Mouse (Mus musculus): Measurements from ENCODE around the gene Abr. TPM values are rescaled to one million over a fixed set of nuclear protein-coding genes. Genes with fewer than 3 reads are reported as not detected.

Gene Abr
- total and polyA plus RNA-seq, 3 experiments, result 3.8 to 8.8 TPM; not detected in 1

- H3K4me3 ChIP-seq (ENCODE audit: control insufficient read depth in 1 of 2, insufficient read depth in 1 of 2, low read depth in 2 of 2, low read length in 2 of 2), result no peak overlapping the region
- H3K36me3 ChIP-seq (ENCODE audit: control insufficient read depth in 1 of 2, insufficient read depth in 2 of 2, low read length in 2 of 2), result no peaks in the 10 kb centered on the region
- no peak for TF ChIP-seq UBTF (IDR thresholded peaks at IDR 0.05; ENCODE audit: borderline replicate concordance, insufficient read depth, low read depth, low read length)
- TF ChIP-seq GABPA (IDR thresholded peaks at IDR 0.05; ENCODE audit: low read depth, low read length), result no peak
- TF ChIP-seq GATA1 (IDR thresholded peaks at IDR 0.05; ENCODE audit: low read depth, low read length), result no peak
- no peak for TF ChIP-seq USF1 (IDR thresholded peaks at IDR 0.05; ENCODE audit: low read depth, low read length)
- TF ChIP-seq POLR2AphosphoS2 (IDR thresholded peaks at IDR 0.05; ENCODE audit: low read length), result no peak
- no peak for TF ChIP-seq ETS1 (IDR thresholded peaks at IDR 0.05; ENCODE audit: low read depth, low read length)
- TF ChIP-seq MAX (IDR thresholded peaks at IDR 0.05; ENCODE audit: low read length), result no peak
- TF ChIP-seq MAZ (IDR thresholded peaks at IDR 0.05; ENCODE audit: low read depth, low read length), result no peak
- TF ChIP-seq ZC3H11A (IDR thresholded peaks at IDR 0.05; ENCODE audit: low read depth, low read length), result no peak
- no peak for TF ChIP-seq MAFK (IDR thresholded peaks at IDR 0.05; ENCODE audit: borderline replicate concordance, low read depth, low read length)
- TF ChIP-seq ELF1 (IDR thresholded peaks at IDR 0.05; ENCODE audit: low read depth, low read length), result no peak
- no peak for TF ChIP-seq ZKSCAN1 (IDR thresholded peaks at IDR 0.05; ENCODE audit: low read depth, low read length)
- TF ChIP-seq NELFE (IDR thresholded peaks at IDR 0.05; ENCODE audit: low read depth, low read length), result no peak
- TF ChIP-seq BHLHE40 (IDR thresholded peaks at IDR 0.05; ENCODE audit: borderline replicate concordance, low read depth, low read length), result no peak
- TF ChIP-seq SIN3A (IDR thresholded peaks at IDR 0.05; ENCODE audit: low read length), result no peak
- TF ChIP-seq USF2 (IDR thresholded peaks at IDR 0.05; ENCODE audit: borderline replicate concordance in 1 of 2, insufficient read depth in 1 of 2, low read depth in 1 of 2, low read length in 2 of 2), result no peak
- no peak for TF ChIP-seq CHD1 (IDR thresholded peaks at IDR 0.05; ENCODE audit: low read depth, low read length)
- TF ChIP-seq RCOR1 (IDR thresholded peaks at IDR 0.05; ENCODE audit: low read depth, low read length), result no peak
- no peak for TF ChIP-seq TAL1 (IDR thresholded peaks at IDR 0.05; ENCODE audit: low read length)
- no peak for TF ChIP-seq NRF1 (IDR thresholded peaks at IDR 0.05; ENCODE audit: insufficient read depth, low read depth, low read length, poor library complexity, severe bottlenecking)
These were observed 192.0 kb downstream of the Abr start for GRCm38 (mm10) chr11:76429966-76430631.

DNA sequence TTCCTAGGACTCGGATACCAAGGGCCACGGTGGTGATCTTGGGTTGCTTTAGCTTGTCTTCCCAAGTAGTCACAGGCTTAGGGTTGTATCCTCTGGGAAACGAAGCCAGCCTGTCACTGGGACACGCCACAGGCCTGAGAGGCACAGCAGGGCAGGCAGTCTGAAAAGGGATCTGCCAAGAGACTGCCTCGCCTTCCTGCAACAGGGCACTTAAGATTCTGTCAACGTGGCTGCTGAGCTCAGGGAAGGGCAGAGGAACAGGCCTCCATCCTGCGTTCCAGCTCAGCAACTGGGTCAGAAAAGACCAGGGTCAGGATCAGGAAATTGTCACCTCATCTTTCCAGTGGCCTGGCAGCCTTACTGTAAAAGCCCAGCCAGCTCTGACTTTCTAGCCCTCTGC is 192.6 kb downstream of the Abr start:
- Histone ChIP-seq H3K4me1 (ENCODE audit: control insufficient read depth in 1 of 2, insufficient read depth in 2 of 2, low read length in 2 of 2) (no peaks in the 10 kb centered on the region), H3K27me3 (ENCODE audit: control insufficient read depth in 1 of 2, insufficient read depth in 2 of 2, low read length in 2 of 2) (no peaks in the 10 kb centered on the region), H3K27ac (ENCODE audit: control insufficient read depth, low read depth, low read length) (no peak overlapping the region), H3K36me3 (ENCODE audit: control insufficient read depth in 1 of 2, insufficient read depth in 2 of 2, low read length in 2 of 2) (no peaks in the 10 kb centered on the region), H3K79me2 (ENCODE audit: control insufficient read depth, insufficient read depth, low read length, poor library complexity) (no peaks in the 10 kb centered on the region), H3K4me3 (ENCODE audit: control insufficient read depth in 1 of 2, insufficient read depth in 1 of 2, low read depth in 2 of 2, low read length in 2 of 2) (no peak overlapping the region), H3K9me3 (replicated peaks; ENCODE audit: insufficient read depth, low read length) (no peaks in the 10 kb centered on the region), H3K9ac (ENCODE audit: control insufficient read depth, low read depth, low read length, poor library complexity, severe bottlenecking) (no peak overlapping the region)
- TF ChIP-seq HCFC1 (IDR thresholded peaks at IDR 0.05; ENCODE audit: low read depth, low read length), result no peak
- no peak for TF ChIP-seq MYB (IDR thresholded peaks at IDR 0.05; ENCODE audit: low read depth, low read length)
- TF ChIP-seq MAX (IDR thresholded peaks at IDR 0.05; ENCODE audit: low read length), result no peak
- TF ChIP-seq ZKSCAN1 (IDR thresholded peaks at IDR 0.05; ENCODE audit: low read depth, low read length), result no peak
- no peak for TF ChIP-seq JUND (IDR thresholded peaks at IDR 0.05; ENCODE audit: low read depth, low read length)
- no peak for TF ChIP-seq MAFK (IDR thresholded peaks at IDR 0.05; ENCODE audit: borderline replicate concordance, low read depth, low read length)
- TF ChIP-seq GATA1 (IDR thresholded peaks at IDR 0.05; ENCODE audit: low read depth, low read length), result no peak
- TF ChIP-seq EP300 (IDR thresholded peaks at IDR 0.05; ENCODE audit: low read depth in 1 of 2, low read length in 2 of 2), result no peak
- no peak for DNase-seq (ENCODE audit: low read depth, low spot score)

More at GRCm38 (mm10) chr11:76429966-76430631, 192.0 kb downstream of the Abr start:
- no peak overlapping the region for H3K27ac ChIP-seq (ENCODE audit: control insufficient read depth, low read depth, low read length)
- H3K9ac ChIP-seq (ENCODE audit: control insufficient read depth, low read depth, low read length, poor library complexity, severe bottlenecking), result no peak overlapping the region
- no peaks in the 10 kb centered on the region for H3K79me2 ChIP-seq (ENCODE audit: control insufficient read depth, insufficient read depth, low read length, poor library complexity)
- no peak for DNase-seq (ENCODE audit: low read depth, low spot score)
- H3K4me1 ChIP-seq (ENCODE audit: control insufficient read depth in 1 of 2, insufficient read depth in 2 of 2, low read length in 2 of 2), result no peaks in the 10 kb centered on the region
- no peaks in the 10 kb centered on the region for H3K9me3 ChIP-seq (replicated peaks; ENCODE audit: insufficient read depth, low read length)
- H3K27me3 ChIP-seq (ENCODE audit: control insufficient read depth in 1 of 2, insufficient read depth in 2 of 2, low read length in 2 of 2), result no peaks in the 10 kb centered on the region

Data from MEL (cell line).